Mouse (Mus musculus) A20 (cell line): ENCODE data around the gene Klhl6.

Experiments
- DNase-seq: peaks from one replicate; pipeline ENCODE4 v3.0.0-alpha.2; 2011; ENCODE audit warnings: low read depth, low spot score

The Klhl6 gene

GRCm38 (mm10) chr16:19972736-19973350 is 10.0 kb downstream of the Klhl6 start:
- DNase-seq = no peak

- no peak for DNase-seq
These were observed 13.3 kb downstream of the Klhl6 start for GRCm38 (mm10) chr16:19969506-19969905.

- no peak for DNase-seq
These were observed 14.2 kb downstream of the Klhl6 start for GRCm38 (mm10) chr16:19968666-19969065.

- no peak for DNase-seq
These were observed 14.9 kb downstream of the Klhl6 start for GRCm38 (mm10) chr16:19967897-19968392.

GRCm38 (mm10) chr16:19966976-19967375 is 15.9 kb downstream of the Klhl6 start:
- no peak for DNase-seq

- no peak for DNase-seq
These were observed 16.4 kb downstream of the Klhl6 start for GRCm38 (mm10) chr16:19966437-19966836.

- no peak for DNase-seq
These were observed 19.9 kb downstream of the Klhl6 start for GRCm38 (mm10) chr16:19962951-19963350.

GRCm38 (mm10) chr16:19961070-19961469 is 21.8 kb downstream of the Klhl6 start:
- no peak for DNase-seq

- no peak for DNase-seq
These were observed 22.3 kb downstream of the Klhl6 start for GRCm38 (mm10) chr16:19960407-19961058.

GRCm38 (mm10) chr16:19957051-19957450 is 25.8 kb downstream of the Klhl6 start:
- no peak for DNase-seq

- no peak for DNase-seq
These were observed 35.5 kb downstream of the Klhl6 start for GRCm38 (mm10) chr16:19947336-19947735.

- DNase-seq = no peak
These were observed 36.1 kb downstream of the Klhl6 start for GRCm38 (mm10) chr16:19946578-19947298.

- no peak for DNase-seq
These were observed 62.0 kb downstream of the Klhl6 start for GRCm38 (mm10) chr16:19920823-19921222.

- no peak for DNase-seq
These were observed 64.6 kb downstream of the Klhl6 start for GRCm38 (mm10) chr16:19918286-19918685.

- DNase-seq = no peak
These were observed 70.3 kb downstream of the Klhl6 start for GRCm38 (mm10) chr16:19912582-19912981.

GRCm38 (mm10) chr16:19908291-19908690 is 74.5 kb downstream of the Klhl6 start:
- DNase-seq = peak; percentile 32

- peak; percentile 61 for DNase-seq
These were observed 75.7 kb downstream of the Klhl6 start for GRCm38 (mm10) chr16:19907103-19907502.

GRCm38 (mm10) chr16:19904734-19905479 is 77.9 kb downstream of the Klhl6 start:
- DNase-seq = no peak

- DNase-seq = no peak
These were observed 79.0 kb downstream of the Klhl6 start for GRCm38 (mm10) chr16:19903792-19904191.
